Mouse (Mus musculus) C2C12 (cell line): Measurements from ENCODE around the gene Nek6. TPM values are rescaled to one million over a fixed set of nuclear protein-coding genes. Genes with fewer than 3 reads are reported as not detected.

ENCODE experiments used
- H3K27me3 ChIP-seq: one replicate; pipeline ENCODE4 v1.6.1; 2011; ENCODE audit not compliant: control insufficient read depth, insufficient read depth, insufficient read length
- H3K36me3 ChIP-seq: one replicate; pipeline ENCODE4 v1.6.1; 2011; ENCODE audit not compliant: control insufficient read depth, insufficient read depth
- H3K4me3 ChIP-seq: one replicate; pipeline ENCODE4 v1.5.1; 2011; ENCODE audit warnings: mild to moderate bottlenecking, control low read depth; ENCODE audit not compliant: poor library complexity, insufficient read depth, severe bottlenecking
- H3K79me2 ChIP-seq: one replicate; pipeline ENCODE4 v1.6.1; 2011; ENCODE audit not compliant: control insufficient read depth, insufficient read depth
- H3K79me3 ChIP-seq: one replicate; pipeline ENCODE4 v1.6.1; 2011; ENCODE audit warnings: low read depth, control low read depth
- H3ac ChIP-seq: one replicate; pipeline ENCODE3; 2011; ENCODE audit warnings: low read depth; ENCODE audit not compliant: control insufficient read depth, insufficient read length
- CEBPB ChIP-seq: IDR thresholded peaks from one replicate; pipeline ENCODE4 v1.6.1; 2011; ENCODE audit warnings: low read depth, mild to moderate bottlenecking, control low read depth, moderate library complexity
- CTCF ChIP-seq: IDR thresholded peaks from one replicate; pipeline ENCODE4 v1.5.1; 2011; ENCODE audit not compliant: control insufficient read depth, insufficient read depth, insufficient read length
- FOSL1 ChIP-seq: IDR thresholded peaks from one replicate; pipeline ENCODE4 v1.8.0; 2011; ENCODE audit warnings: mild to moderate bottlenecking, low read length; ENCODE audit not compliant: poor library complexity, insufficient read depth, severe bottlenecking
- MAX ChIP-seq: IDR thresholded peaks from one replicate; pipeline ENCODE4 v1.6.1; 2011; ENCODE audit warnings: mild to moderate bottlenecking, control low read depth
- MYOD1 ChIP-seq: IDR thresholded peaks from one replicate; pipeline ENCODE4 v1.6.1; 2011; ENCODE audit warnings: low read depth; ENCODE audit not compliant: control insufficient read depth, insufficient read length
- MYOG ChIP-seq: IDR thresholded peaks from one replicate; pipeline ENCODE4 v1.6.1; 2011; ENCODE audit not compliant: control insufficient read depth, insufficient read length; ENCODE audit errors: extremely low read depth
- USF1 ChIP-seq: IDR thresholded peaks from one replicate; pipeline ENCODE4 v1.6.1; 2011; ENCODE audit warnings: low read depth, mild to moderate bottlenecking, control low read depth, moderate library complexity
- polyA plus RNA-seq: library from polyadenylated mRNA; unstranded; fragments of >200 nt; fragmentation: generic; extraction: Trizol; gene quantifications from one replicate; pipeline ENCODE4 v1.2.1, GENCODE M21; 2012; ENCODE audit warnings: missing spikeins

Gene Nek6
- polyA plus RNA-seq, 1 experiment, result 27.9 TPM

GRCm38 (mm10) chr2:38556721-38557120 is 45.3 kb downstream of the Nek6 start:
- TF ChIP-seq MYOD1 (no peak), CTCF (no peak), FOSL1 (no peak), CEBPB (no peak), MAX (no peak), MYOG (no peak), USF1 (no peak)
- Histone ChIP-seq H3K36me3 (peaks cover 55% of the 10 kb centered on the region), H3K27me3 (no peaks in the 10 kb centered on the region), H3K79me2 (peaks cover 51% of the 10 kb centered on the region), H3K4me3 (no peak overlapping the region), H3ac (no peak overlapping the region), H3K79me3 (peaks cover 17% of the 10 kb centered on the region)

GRCm38 (mm10) chr2:38560296-38561227 is 49.1 kb downstream of the Nek6 start:
- H3K79me2 ChIP-seq, result peaks cover 16% of the 10 kb centered on the region
- no peak overlapping the region for H3ac ChIP-seq
- no peaks in the 10 kb centered on the region for H3K27me3 ChIP-seq
- peaks cover 6% of the 10 kb centered on the region for H3K79me3 ChIP-seq
- H3K36me3 ChIP-seq, result peaks cover 61% of the 10 kb centered on the region
- TF ChIP-seq MAX (no peak), MYOG (no peak), FOSL1 (no peak), MYOD1 (no peak), CTCF (no peak), CEBPB (no peak)
- no peak overlapping the region for H3K4me3 ChIP-seq

- H3K79me2 ChIP-seq, result no peaks in the 10 kb centered on the region
- no peaks in the 10 kb centered on the region for H3K79me3 ChIP-seq
- no peak overlapping the region for H3K4me3 ChIP-seq
- no peaks in the 10 kb centered on the region for H3K27me3 ChIP-seq
- H3ac ChIP-seq, result no peak overlapping the region
- peaks cover 64% of the 10 kb centered on the region for H3K36me3 ChIP-seq
- no peak for TF ChIP-seq CEBPB
- TF ChIP-seq USF1, result no peak
- no peak for TF ChIP-seq MAX
- no peak for TF ChIP-seq MYOD1
- TF ChIP-seq CTCF, result no peak
- TF ChIP-seq MYOG, result no peak
- no peak for TF ChIP-seq FOSL1
Measured at GRCm38 (mm10) chr2:38562596-38562995, 51.2 kb downstream of the Nek6 start.

GRCm38 (mm10) chr2:38571971-38572601 is 60.6 kb downstream of the Nek6 start:
- no peaks in the 10 kb centered on the region for H3K79me3 ChIP-seq

GRCm38 (mm10) chr2:38574697-38575096 is 63.3 kb downstream of the Nek6 start:
- Histone ChIP-seq H3K79me2 (no peaks in the 10 kb centered on the region), H3K79me3 (no peaks in the 10 kb centered on the region), H3ac (no peak overlapping the region), H3K4me3 (no peak overlapping the region), H3K36me3 (peaks cover 50% of the 10 kb centered on the region), H3K27me3 (no peaks in the 10 kb centered on the region)
- no peak for TF ChIP-seq USF1
- no peak for TF ChIP-seq MYOD1
- TF ChIP-seq CEBPB, result no peak
- TF ChIP-seq MAX, result no peak
- TF ChIP-seq CTCF, result no peak
- no peak for TF ChIP-seq MYOG
- no peak for TF ChIP-seq FOSL1

More at GRCm38 (mm10) chr2:38571971-38572601, 60.6 kb downstream of the Nek6 start:
- no peaks in the 10 kb centered on the region for H3K27me3 ChIP-seq
- H3K4me3 ChIP-seq, result no peak overlapping the region
- no peaks in the 10 kb centered on the region for H3K79me2 ChIP-seq
- H3K36me3 ChIP-seq, result peaks cover 39% of the 10 kb centered on the region
- TF ChIP-seq CTCF (no peak), CEBPB (no peak), MYOG (no peak), USF1 (no peak), MYOD1 (no peak), FOSL1 (no peak)
- no peak overlapping the region for H3ac ChIP-seq
